Mouse (Mus musculus) embryo, embryonic 10 days (tissue): ENCODE data around the gene Aktip.

Experiments
- DNase-seq: peaks from one replicate; pipeline ENCODE4 v3.0.0-alpha.2; 2015; ENCODE audit warnings: low spot score

Aktip gene

GRCm38 (mm10) chr8:91190816-91191340, 8.9 kb downstream of the Aktip start:
- DNase-seq: peak; percentile 91

DNA sequence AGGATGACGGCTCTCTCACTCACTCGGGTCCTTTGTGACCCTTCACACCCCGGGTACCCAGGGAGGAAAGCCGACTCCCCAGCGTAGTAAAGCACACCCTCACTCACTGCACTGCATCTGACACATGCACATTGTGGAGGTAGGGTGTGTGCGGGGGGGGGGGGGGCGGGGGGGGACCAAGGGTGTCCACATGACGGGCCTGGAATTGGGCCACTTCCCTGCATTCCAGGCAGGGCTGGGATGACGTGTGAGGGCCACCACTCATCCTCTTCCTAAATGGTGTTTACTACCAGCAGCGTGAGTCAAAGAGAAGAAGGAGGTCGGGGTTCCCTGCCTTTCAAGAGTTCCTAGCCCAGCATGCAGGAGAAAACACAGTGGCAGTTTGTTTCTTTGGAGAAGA, 11.6 kb downstream of the Aktip start:
- no peak for DNase-seq

DNA sequence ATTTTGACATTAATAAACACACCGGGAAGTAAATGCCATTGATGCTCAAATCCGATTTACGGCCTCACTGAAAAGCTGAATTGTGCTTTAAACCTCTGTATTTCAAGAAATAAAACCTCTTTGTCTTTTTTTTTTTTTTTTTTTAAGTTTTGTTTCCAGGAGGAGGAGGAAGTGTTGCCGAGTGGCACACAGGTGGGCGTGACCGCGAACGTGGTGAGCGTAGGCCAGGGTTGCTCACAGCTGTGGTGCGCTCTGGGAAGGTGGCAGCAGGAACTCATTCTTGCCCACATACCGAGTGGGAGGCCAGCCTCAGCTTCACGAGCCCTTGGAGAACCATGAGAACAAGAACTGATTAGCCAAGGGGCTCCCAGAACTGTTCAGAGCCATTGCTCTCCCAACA, 13.4 kb downstream of the Aktip start:
- DNase-seq: no peak

DNA sequence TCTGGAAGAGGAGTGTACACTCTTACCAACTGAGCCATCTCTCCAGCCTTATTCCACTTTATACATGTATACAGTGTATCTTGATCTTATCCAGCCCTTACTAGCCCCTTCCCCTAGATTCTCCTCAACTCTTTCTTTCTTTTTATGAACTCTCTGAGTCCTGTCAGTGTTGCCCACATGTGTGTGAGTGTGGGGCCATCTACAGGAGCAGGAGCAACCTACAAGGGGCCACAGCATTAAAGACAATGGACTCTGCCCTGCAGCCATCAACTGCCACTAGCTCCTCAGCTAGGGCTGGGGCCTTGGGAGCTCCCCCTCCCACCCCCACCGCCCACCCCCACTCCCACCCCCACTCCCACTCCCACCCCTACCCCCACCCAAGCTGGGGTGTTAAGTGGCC, 22.1 kb downstream of the Aktip start:
- DNase-seq: no peak

- DNase-seq: no peak
Observed at GRCm38 (mm10) chr8:91176176-91176575, 23.6 kb downstream of the Aktip start.

DNA sequence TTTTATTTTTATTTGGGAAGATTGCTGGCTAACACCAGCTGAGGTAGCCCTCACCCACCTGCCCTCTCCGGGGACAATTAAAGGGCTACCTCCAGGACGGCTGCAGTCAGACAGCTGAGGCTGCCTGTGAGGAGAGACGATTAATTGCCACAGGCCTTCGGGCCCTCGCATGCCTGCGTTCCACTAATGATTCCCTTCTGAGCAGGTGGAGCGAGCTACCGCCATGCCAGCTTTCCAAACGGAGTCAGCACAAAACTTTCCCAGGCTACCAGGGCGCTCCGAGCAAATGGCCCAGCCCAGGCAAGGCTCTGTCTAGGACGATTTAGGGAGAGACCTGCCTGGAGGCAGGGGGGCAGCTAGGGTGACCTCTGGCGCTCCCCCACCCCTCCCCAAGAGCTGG, 28.2 kb downstream of the Aktip start:
- peak; percentile 27 for DNase-seq

- DNase-seq: no peak
Observed at GRCm38 (mm10) chr8:91170914-91171313, 28.9 kb downstream of the Aktip start.

DNA sequence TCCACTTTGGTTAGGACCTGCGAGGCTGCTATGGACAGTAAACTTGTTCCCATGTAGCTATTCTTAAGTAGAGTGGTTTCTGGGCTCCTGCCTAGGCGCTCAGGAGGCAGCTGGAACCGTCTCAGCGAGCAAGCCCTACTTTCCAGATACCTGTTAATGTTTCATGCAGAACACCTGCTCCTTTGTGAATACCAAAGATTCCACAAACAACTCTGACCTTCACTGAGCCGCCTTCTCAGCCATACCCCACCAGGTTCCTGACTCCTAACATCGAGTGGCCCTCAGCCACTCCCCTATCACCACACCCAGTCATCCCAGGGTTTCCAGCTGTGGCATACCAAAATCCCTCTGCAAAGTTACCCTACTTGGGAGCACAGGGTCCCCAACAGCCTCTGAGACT, 29.6 kb downstream of the Aktip start:
- DNase-seq: no peak

DNA sequence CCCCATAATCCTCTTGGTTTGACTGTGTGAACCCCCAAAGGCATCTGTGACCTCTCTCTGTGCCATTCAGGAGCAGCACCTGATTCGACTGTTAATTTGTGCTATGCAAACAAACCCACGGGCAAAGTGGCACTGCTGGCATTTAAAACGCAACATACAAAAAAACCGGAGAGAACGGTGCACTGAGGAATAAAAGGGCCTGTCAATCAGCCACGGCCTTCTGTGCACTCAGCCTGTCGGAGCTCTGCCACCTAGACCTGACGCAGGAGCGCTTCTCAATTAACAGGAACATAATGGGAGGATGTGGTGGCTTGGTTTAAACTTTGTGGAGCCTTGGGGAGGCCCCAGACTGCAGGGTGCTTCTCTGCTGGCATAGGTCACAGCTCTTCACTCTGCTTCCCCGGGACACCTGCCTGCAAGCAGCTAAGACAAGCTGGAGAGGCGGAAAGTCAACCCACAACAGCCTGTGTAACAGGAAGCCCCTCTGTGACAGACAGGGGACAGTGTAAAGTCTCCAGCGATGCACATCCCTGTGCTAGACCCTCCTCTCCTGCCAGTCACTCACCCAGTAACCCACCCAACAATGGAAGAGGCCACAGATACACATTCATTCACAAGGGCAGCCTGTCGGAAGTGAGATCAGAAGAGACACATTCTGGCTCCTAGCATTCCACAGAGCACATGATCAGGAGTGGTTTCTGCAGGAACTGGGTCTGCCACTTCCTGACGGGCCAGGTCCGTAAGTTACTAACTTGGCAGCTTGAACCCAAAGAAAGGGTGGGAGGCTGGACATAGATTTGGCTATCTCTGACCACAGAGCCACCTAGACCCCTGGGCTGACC, 39.6 kb downstream of the Aktip start:
- no peak for DNase-seq

- no peak for DNase-seq
Observed at GRCm38 (mm10) chr8:91158617-91159016, 41.2 kb downstream of the Aktip start.

GRCm38 (mm10) chr8:91154564-91154963, 45.2 kb downstream of the Aktip start:
- peak; percentile 42 for DNase-seq

DNA sequence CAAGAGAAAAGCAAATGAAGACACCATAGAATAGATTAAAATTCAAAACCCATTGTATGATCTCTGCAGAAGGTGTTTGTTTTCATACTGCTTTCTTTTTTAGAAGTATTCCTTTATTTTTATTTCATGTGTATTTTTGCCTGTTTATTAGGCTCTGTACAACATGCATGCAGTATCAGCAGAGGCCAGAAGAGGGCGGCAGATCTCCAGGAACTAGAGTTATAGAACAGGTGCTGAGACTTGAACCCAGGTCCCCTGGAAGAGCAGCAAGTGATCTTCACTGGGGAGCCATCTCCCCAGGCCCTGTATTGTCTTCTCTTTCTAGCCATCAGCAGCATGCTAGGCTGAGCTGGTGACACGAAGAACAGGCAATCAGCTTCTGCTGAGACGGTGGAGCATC, 45.9 kb downstream of the Aktip start:
- no peak for DNase-seq

DNA sequence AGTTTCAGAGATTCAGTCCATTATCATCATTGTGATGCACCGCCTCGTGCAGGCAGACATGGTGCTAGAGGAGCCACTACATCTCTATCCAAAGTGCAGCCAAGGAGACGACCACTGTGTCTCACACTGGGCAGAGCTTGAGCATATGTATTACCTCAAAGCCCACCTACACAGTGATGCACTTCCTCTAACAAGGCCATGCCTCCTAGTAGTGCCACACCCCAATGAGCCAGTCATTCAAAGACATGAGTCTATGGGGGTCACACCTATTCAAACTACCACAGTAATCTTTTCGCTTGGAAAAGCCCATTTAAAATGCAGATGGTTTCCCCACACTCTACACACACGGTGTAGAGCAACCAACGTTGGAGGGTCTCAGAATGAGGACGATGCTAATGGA, 48.2 kb downstream of the Aktip start:
- DNase-seq: no peak

GRCm38 (mm10) chr8:91149298-91149697, 50.5 kb downstream of the Aktip start:
- no peak for DNase-seq

GRCm38 (mm10) chr8:91148643-91149178, 51.1 kb downstream of the Aktip start:
- no peak for DNase-seq

- peak; percentile 66 for DNase-seq
Observed at GRCm38 (mm10) chr8:91147715-91148114, 52.1 kb downstream of the Aktip start.

- no peak for DNase-seq
Observed at GRCm38 (mm10) chr8:91140828-91141227, 58.9 kb downstream of the Aktip start.

- DNase-seq: no peak
Observed at GRCm38 (mm10) chr8:91135308-91136181, 64.2 kb downstream of the Aktip start.

GRCm38 (mm10) chr8:91134659-91135058, 65.1 kb downstream of the Aktip start:
- DNase-seq: no peak

GRCm38 (mm10) chr8:91134070-91134475, 65.7 kb downstream of the Aktip start:
- peak; percentile 100 for DNase-seq

GRCm38 (mm10) chr8:91133441-91134069, 66.2 kb downstream of the Aktip start:
- peak; percentile 48 for DNase-seq

- no peak for DNase-seq
Observed at GRCm38 (mm10) chr8:91132731-91133130, 67.0 kb downstream of the Aktip start.
